Mouse (Mus musculus) embryonic facial prominence, embryonic 14.5 days (tissue): ENCODE data around the gene Tead1. TPM values are rescaled to one million over a fixed set of nuclear protein-coding genes. Genes with fewer than 3 reads are reported as not detected.

Experiments used
- ATAC-seq: fragments of 200-750 bp; cut with Nextera tagmentation; 2 replicates; pipeline ENCODE4 v1.8.0; 2017; ENCODE audit warnings: low read depth, moderate number of reproducible peaks, moderate TSS enrichment
- DNase-seq: peaks from one replicate; pipeline ENCODE4 v3.0.0-alpha.2; 2015; ENCODE audit warnings: low spot score
- H3K27ac ChIP-seq: fragments of 300-500 bp; sonication (generic); replicated peaks from 2 replicates; pipeline ENCODE4 v1.5.1; 2014; ENCODE audit warnings: low read depth, mild to moderate bottlenecking, low read length, moderate library complexity
- H3K27me3 ChIP-seq: fragments of 300-500 bp; sonication (generic); replicated peaks from 2 replicates; pipeline ENCODE4 v1.6.1; 2014; ENCODE audit warnings: low read length; ENCODE audit not compliant: control insufficient read depth, insufficient read depth
- H3K36me3 ChIP-seq: fragments of 300-500 bp; sonication (generic); 2 replicates; pipeline ENCODE4 v1.6.1; 2014; ENCODE audit warnings: low read length, mixed read lengths; ENCODE audit not compliant: control insufficient read depth, insufficient read depth
- H3K4me1 ChIP-seq: fragments of 300-500 bp; sonication (generic); 2 replicates; pipeline ENCODE4 v1.6.1; 2014; ENCODE audit warnings: antibody characterized with exemption, low read length; ENCODE audit not compliant: control insufficient read depth, insufficient read depth
- H3K4me2 ChIP-seq: fragments of 300-500 bp; sonication (generic); 2 replicates; pipeline ENCODE4 v1.6.1; 2014; ENCODE audit warnings: low read depth, mild to moderate bottlenecking, low read length, moderate library complexity, mixed read lengths
- H3K4me3 ChIP-seq: fragments of 300-500 bp; sonication (generic); 2 replicates; pipeline ENCODE4 v1.5.1; 2014; ENCODE audit warnings: low read depth, mild to moderate bottlenecking, low read length
- H3K9ac ChIP-seq: fragments of 300-500 bp; sonication (generic); 2 replicates; pipeline ENCODE4 v1.6.1; 2014; ENCODE audit warnings: low read depth, mild to moderate bottlenecking, low read length, moderate library complexity, mixed read lengths
- H3K9me3 ChIP-seq: fragments of 300-500 bp; sonication (generic); 2 replicates; pipeline ENCODE4 v1.6.1; 2016; ENCODE audit warnings: low read length; ENCODE audit not compliant: control insufficient read depth
- WGBS: fragments of 180-500 bp; shearing (Covaris S2); extraction: QIAGEN DNeasy Blood & Tissue Kit; methylation state at CpG from one replicate; pipeline ENCODE4 v1.1.7; 2014; 5-methylcytosine and 5-hydroxymethylcytosine counted together
- polyA plus RNA-seq: library from polyadenylated mRNA; unstranded; fragments of >200 nt; fragmentation: Nextera tagmentation; extraction: Ambion mirVana; gene quantifications from 2 replicates; pipeline ENCODE4 v1.2.1, GENCODE M21; 2014

Gene Tead1
- polyA plus RNA-seq, 1 experiment from 2014 or later = 18.2 TPM

- 90% methylated on average over 3 of the region's 3 CpGs for WGBS
- Histone ChIP-seq H3K4me3 (no peak overlapping the region), H3K27ac (no peak overlapping the region), H3K9me3 (no peaks in the 10 kb centered on the region), H3K4me2 (no peak overlapping the region), H3K27me3 (no peaks in the 10 kb centered on the region), H3K36me3 (no peaks in the 10 kb centered on the region), H3K4me1 (peaks cover 18% of the 10 kb centered on the region), H3K9ac (no peak overlapping the region)
- no peak for DNase-seq
- ATAC-seq = no peak
Observed at GRCm38 (mm10) chr7:112658939-112659338, 20.2 kb upstream of the Tead1 start.

- H3K27ac ChIP-seq = no peak overlapping the region
- H3K36me3 ChIP-seq = no peaks in the 10 kb centered on the region
- no peak overlapping the region for H3K9ac ChIP-seq
- peaks cover 20% of the 10 kb centered on the region for H3K4me1 ChIP-seq
- H3K9me3 ChIP-seq = no peaks in the 10 kb centered on the region
- no peaks in the 10 kb centered on the region for H3K27me3 ChIP-seq
- ATAC-seq (no peak), DNase-seq (no peak)
- H3K4me2 ChIP-seq = no peak overlapping the region
- 48% methylated on average over 5 of the region's 5 CpGs for WGBS
- H3K4me3 ChIP-seq = no peak overlapping the region
Observed at GRCm38 (mm10) chr7:112659816-112660215, 19.3 kb upstream of the Tead1 start.

DNA sequence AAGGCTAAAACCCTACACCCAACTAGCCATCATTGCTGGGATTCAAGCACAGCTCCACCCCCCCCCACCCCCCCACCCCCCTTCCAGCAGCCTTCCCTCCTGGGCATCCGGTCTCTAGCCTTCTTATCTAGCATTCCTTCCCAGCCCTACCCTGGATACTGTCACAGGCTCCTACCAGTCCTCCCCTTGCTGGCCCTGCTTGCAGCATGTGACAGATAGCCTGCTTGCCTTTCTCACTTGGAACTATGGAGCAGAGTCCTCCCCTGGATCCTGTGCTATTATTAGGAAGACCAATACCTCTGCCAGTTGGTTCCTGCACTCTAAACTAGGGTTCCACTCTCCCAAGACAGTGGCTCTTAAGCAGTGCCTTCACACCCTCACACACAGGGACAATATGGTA, 18.8 kb upstream of the Tead1 start:
- no peak overlapping the region for H3K4me2 ChIP-seq
- no peaks in the 10 kb centered on the region for H3K27me3 ChIP-seq
- no peaks in the 10 kb centered on the region for H3K9me3 ChIP-seq
- 31% methylated on average over 1 of the region's 1 CpGs for WGBS
- H3K9ac ChIP-seq = no peak overlapping the region
- no peak for DNase-seq
- H3K4me3 ChIP-seq = no peak overlapping the region
- no peak overlapping the region for H3K27ac ChIP-seq
- H3K36me3 ChIP-seq = no peaks in the 10 kb centered on the region
- ATAC-seq = no peak
- H3K4me1 ChIP-seq = peaks cover 20% of the 10 kb centered on the region

- peak; percentile 55 for ATAC-seq
- Histone ChIP-seq H3K4me1 (peaks cover 20% of the 10 kb centered on the region), H3K9ac (no peak overlapping the region), H3K4me3 (0 out of 2 replicates have a peak overlapping the region, but pooled peaks have one; percentile 3), H3K4me2 (peak overlapping the region; percentile 34), H3K27me3 (no peaks in the 10 kb centered on the region), H3K9me3 (no peaks in the 10 kb centered on the region), H3K36me3 (no peaks in the 10 kb centered on the region), H3K27ac (peak overlapping the region; percentile 84)
- WGBS = 37% methylated on average over 12 of the region's 12 CpGs
- peak; percentile 64 for DNase-seq
Observed at GRCm38 (mm10) chr7:112662398-112663313, 16.5 kb upstream of the Tead1 start.

- H3K27ac ChIP-seq = peak overlapping the region; percentile 84
- no peak overlapping the region for H3K9ac ChIP-seq
- no peaks in the 10 kb centered on the region for H3K27me3 ChIP-seq
- no peaks in the 10 kb centered on the region for H3K36me3 ChIP-seq
- no peaks in the 10 kb centered on the region for H3K9me3 ChIP-seq
- WGBS = 8% methylated on average over 6 of the region's 6 CpGs
- peak; percentile 95 for DNase-seq
- peaks cover 20% of the 10 kb centered on the region for H3K4me1 ChIP-seq
- H3K4me2 ChIP-seq = peak overlapping the region; percentile 34
- H3K4me3 ChIP-seq = 0 out of 2 replicates have a peak overlapping the region, but pooled peaks have one; percentile 3
- ATAC-seq = peak; percentile 81
Observed at GRCm38 (mm10) chr7:112663314-112663966, 15.7 kb upstream of the Tead1 start.

DNA sequence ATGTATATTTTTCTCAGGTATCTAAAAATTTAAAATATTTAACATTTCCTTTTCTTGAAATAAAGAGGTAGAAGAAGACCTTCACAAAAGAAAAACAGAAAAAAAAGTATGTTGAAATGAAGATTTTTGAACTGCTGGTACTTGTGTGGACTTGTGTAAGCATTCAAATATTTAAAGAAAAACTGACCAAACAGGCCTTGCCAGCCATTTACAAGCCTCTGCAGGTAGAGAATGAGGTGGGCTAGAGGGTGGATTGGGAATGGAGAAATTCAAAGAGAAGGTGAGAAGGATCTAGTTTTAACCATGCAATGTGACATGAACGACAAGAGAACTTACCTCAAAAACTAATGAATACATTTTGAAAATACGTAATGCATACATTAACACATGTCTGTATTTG, 9.1 kb upstream of the Tead1 start:
- no peak overlapping the region for H3K4me2 ChIP-seq
- WGBS = 72% methylated on average over 2 of the region's 2 CpGs
- no peaks in the 10 kb centered on the region for H3K27me3 ChIP-seq
- H3K4me1 ChIP-seq = no peaks in the 10 kb centered on the region
- peak; percentile 38 for DNase-seq
- H3K4me3 ChIP-seq = no peak overlapping the region
- H3K9ac ChIP-seq = no peak overlapping the region
- H3K9me3 ChIP-seq = peaks cover 2% of the 10 kb centered on the region; the same call in 1 of the 2 replicates
- H3K36me3 ChIP-seq = no peaks in the 10 kb centered on the region
- ATAC-seq = no peak
- no peak overlapping the region for H3K27ac ChIP-seq

DNA sequence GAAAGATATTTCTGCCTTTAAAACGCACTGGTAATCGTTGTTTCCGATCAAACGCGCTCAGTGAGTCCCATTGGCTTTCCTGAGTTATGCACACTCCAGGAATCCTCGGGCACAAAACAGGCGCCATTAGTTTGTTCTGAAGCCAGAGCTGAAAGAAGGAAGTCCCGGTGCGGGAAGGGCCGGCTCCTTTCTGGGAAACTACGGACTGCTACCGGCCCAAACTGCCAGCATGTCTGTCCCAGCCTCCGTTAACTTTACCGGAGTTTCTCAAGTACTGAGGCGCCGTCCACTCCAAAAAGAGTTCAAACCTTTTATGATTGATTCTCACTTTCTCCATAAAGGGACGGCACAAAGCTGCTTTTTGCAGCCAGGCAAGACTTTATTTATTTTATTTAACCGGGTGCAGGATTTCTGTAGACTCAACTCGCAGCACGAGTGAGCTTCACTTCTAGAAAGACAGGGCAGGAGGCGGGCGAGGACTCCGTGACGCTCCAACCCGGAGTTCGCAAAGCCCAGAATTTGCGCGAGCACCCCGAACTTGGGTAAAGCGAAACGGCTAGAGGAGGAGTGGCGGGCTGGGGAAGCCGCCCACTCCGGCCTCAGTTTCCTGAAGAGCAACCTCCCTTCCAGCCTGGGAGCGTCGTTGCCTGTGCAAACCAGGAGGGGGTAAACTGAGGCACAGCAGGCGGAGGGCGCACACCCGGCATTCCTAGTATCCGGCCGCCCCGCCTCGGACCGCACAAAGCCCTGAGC, 524 bp upstream of the Tead1 start:
- H3K4me2 ChIP-seq = peak overlapping the region; percentile 86

GRCm38 (mm10) chr7:112679513-112680245, 561 bp downstream of the Tead1 start:
- ATAC-seq (peak; percentile 60), DNase-seq (peak; percentile 82)
- peak overlapping the region; percentile 89 for H3K4me3 ChIP-seq
- WGBS = under 1% methylated on average over 35 of the region's 95 CpGs
- peak overlapping the region; percentile 86 for H3K4me2 ChIP-seq
- peaks cover 32% of the 10 kb centered on the region for H3K4me1 ChIP-seq
- peaks cover 5% of the 10 kb centered on the region; the same call in 1 of the 2 replicates for H3K9me3 ChIP-seq
- H3K9ac ChIP-seq = peak overlapping the region; percentile 96
- no peaks in the 10 kb centered on the region for H3K36me3 ChIP-seq
- H3K27ac ChIP-seq = peak overlapping the region; percentile 99
- H3K27me3 ChIP-seq = no peaks in the 10 kb centered on the region

More for the DNA sequence above, 524 bp upstream of the Tead1 start:
- Histone ChIP-seq H3K27ac (peak overlapping the region; percentile 99), H3K4me1 (peaks cover 21% of the 10 kb centered on the region), H3K4me3 (peak overlapping the region; percentile 89), H3K9me3 (peaks cover 5% of the 10 kb centered on the region; the same call in 1 of the 2 replicates), H3K27me3 (no peaks in the 10 kb centered on the region), H3K36me3 (no peaks in the 10 kb centered on the region), H3K9ac (peak overlapping the region; percentile 96)
- ATAC-seq (peak; percentile 74), DNase-seq (peak; percentile 88)
- under 1% methylated on average over 40 of the region's 44 CpGs for WGBS
